Mouse (Mus musculus) layer of hippocampus, postnatal 14 days (tissue): ENCODE measurements around the gene Mfsd1. TPM values are rescaled to one million over a fixed set of nuclear protein-coding genes. Genes with fewer than 3 reads are reported as not detected.
A peak's percentile ranks its signal among the peaks of the same experiment; 100 is the strongest.

Experiments
- DNase-seq, 2 experiments: peaks; one replicate each; pipeline ENCODE4 v3.0.0; 2021 to 2022; ENCODE audit warnings: low spot score in 2 of 2, mixed read lengths in 1 of 2
- long read RNA-seq, 2 experiments: library from polyadenylated mRNA; stranded (forward); transcript quantifications; one replicate each; pipeline ENCODE4 v2.0.0; 2021
- total RNA-seq, 2 experiments: library from RNA; stranded (reverse); gene quantifications; 2 replicates each; pipeline ENCODE4 v1.2.3; 2021

Gene Mfsd1
- total RNA-seq: 10 to 100 TPM; 45.7 to 50.1 TPM
- long read RNA-seq, experiment 1, transcript Mfsd1-201 (16 exons, 3,011 nt): major isoform, 33 of 42 reads
- long read RNA-seq, experiment 1, partial matches to known transcripts: 2 of 42 reads
- long read RNA-seq, experiment 1, other reads (novel, unspliced or antisense): 7 of 42 reads
- long read RNA-seq, experiment 2, transcript Mfsd1-201 (16 exons, 3,011 nt): major isoform, 58 of 70 reads
- long read RNA-seq, experiment 2, partial matches to known transcripts: 2 of 70 reads
- long read RNA-seq, experiment 2, other reads (novel, unspliced or antisense): 10 of 70 reads

GRCm38 (mm10) chr3:67582273-67583124 is at the start of gene Mfsd1:
Gene Mfsd1 (plus strand): TSS chr3:67582741.
- DNase-seq: peak; percentile 83 to 89

DNA sequence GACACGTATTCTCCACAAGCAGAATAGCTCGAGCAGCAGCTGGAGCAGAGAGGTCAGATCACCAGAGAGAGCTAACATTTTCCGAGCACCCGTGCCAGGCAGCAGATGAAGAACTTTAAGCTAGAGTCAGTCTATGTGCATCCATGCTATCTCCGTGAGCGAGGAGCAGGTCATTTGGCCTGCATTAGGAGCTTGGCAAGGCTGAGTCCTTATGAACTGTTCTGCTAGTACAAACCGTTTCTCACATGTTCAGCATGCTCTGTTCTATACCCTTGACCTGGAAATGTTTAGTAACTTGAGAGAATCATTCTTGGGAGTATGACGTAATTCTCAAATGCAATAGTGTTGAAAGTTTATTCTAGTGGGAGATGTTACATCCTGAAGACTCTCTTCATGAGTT is 38.9 kb upstream of the Mfsd1 start:
- DNase-seq: no peak

- DNase-seq: no peak
These were observed 31.3 kb upstream of the Mfsd1 start for GRCm38 (mm10) chr3:67551193-67551592.

DNA sequence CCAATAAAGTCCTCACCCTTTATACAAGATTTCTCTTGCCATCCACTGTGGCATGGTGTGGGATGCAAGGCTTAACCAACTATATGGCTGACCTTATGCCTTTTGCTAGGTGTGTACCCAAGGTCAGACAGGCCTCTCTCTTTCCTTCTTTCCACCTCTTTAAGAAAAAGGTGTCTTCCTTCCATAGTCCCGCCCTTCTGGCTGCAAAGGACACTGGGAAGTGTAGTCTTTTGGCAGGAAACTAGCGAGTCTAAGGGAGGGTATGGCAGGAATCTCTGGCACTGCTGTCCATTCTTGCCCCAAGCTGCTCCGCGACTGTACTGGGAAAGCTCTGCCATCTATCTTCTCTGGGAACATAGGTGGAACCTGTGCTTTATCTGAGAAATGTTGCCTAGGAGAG is 29.3 kb upstream of the Mfsd1 start:
- DNase-seq: no peak

- DNase-seq: no peak
These were observed 28.6 kb upstream of the Mfsd1 start for GRCm38 (mm10) chr3:67553927-67554448.

DNA sequence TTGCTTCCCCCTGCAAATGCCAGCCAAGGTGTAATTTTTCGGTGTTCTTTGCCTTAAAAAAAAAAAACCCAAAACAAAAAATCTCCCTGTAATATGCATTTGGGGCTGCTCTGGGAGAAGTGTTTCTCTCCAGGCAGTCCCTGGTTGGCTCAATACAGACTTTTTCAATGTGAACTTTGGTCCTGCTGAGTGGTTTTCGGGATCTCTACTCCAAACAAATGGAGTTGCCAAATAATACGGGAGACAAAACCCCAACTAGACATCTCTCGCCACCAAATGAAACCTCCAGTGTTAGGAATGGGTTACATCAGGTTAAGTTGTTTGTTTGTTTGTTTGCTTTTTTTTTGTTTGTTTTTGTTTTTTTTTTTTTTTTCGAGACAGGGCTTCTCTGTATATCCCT is 27.3 kb upstream of the Mfsd1 start:
- DNase-seq: no peak

DNA sequence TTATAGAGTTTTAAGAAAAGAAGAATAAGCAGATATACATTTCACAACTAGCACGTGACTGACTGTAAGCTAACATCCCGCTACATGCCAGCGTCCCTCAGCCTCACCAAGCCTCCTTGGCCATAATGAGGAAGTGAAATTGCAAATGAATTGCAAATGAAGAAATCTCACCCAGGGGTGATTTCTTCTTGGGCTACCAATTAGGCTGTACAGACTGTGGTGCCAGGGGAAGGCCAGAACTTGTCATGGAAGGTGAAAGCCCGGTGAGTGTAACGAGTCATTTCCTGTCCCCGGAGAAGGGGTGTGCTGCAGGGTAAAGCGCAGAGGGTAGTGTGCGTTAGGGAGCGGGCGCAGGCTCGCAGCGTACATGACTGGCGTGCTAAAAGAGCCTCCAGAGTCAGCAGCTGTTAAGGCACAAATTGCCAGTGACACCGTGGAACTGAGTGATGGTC is 25.3 kb upstream of the Mfsd1 start:
- DNase-seq: no peak

DNA sequence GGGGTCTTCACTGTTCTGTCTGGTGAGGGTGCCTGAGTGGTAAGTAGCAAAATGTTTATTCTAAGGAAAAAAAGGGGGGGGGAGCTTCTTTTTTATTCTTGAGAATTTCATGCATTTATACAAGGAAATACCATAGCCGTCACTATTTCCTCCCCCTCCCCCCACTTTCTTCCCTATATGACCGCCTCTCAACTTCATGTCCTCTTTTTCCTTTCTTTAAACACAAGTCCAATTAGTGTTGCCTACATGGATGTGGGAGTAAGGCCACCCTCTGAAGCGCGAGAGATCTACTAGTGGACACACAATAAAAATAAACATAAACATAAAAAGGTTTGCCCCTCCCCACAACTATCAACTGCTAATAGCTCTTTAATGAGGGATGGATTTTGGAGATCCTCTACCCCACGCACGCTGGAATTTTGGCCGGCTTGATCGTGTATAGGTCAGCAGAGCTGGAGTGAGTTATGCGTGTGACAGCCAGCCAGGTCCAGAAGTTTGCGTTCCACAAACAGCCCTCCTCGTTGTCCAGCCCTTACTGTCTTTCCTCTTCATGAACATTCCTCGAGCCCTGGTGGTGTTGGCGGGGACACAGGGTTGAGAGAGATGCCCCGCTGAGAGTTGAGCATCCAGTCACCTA is 24.7 kb upstream of the Mfsd1 start:
- DNase-seq: no peak

- peak in 1 of 2 experiments; percentile 50 for DNase-seq
These were observed 17.7 kb upstream of the Mfsd1 start for GRCm38 (mm10) chr3:67564731-67565357.

GRCm38 (mm10) chr3:67565540-67566227 is 16.9 kb upstream of the Mfsd1 start:
- no peak for DNase-seq

GRCm38 (mm10) chr3:67568015-67568618 is 14.4 kb upstream of the Mfsd1 start:
- DNase-seq: peak; percentile 81 to 84

DNA sequence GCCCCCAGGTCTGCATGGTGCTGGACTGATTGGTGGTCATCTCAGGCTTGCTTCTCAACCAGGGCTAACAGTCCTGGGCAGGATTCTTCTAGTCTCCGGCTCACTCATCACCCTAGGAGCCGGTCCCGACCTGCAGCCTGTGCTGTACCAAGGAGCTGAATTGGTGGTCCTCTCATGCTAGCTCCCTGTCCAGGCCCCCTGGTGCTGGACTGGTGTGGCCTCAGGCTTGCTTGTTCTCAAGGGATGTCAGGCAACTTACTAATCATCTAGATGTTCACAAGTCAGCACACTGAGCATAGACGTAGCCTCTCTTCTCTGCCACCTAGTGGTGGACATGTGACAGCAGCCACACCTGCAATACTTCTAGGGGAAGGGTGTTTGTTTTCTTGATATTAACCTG is 9.6 kb upstream of the Mfsd1 start:
- DNase-seq: peak in 1 of 2 experiments; percentile 28

DNA sequence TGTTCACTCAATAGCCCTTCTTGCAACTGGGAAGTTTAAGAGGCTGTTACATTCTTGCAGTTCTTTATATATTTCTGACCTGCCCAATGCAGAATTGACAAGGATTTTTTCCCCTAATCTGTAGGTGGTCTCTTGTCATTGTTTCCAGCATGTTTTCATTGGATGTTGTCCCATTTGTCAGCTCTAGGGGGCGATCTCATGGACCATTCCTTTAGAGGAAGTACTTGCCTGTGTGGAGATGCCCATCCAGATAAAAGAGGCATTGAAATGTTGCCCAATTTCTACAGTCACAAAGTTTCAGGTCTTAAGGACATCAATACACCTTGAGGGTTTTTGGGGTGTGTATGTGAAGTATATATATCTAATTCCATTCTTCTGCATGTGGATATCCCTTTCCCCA is 9.0 kb upstream of the Mfsd1 start:
- no peak for DNase-seq

GRCm38 (mm10) chr3:67576248-67576647 is 6.3 kb upstream of the Mfsd1 start:
- no peak for DNase-seq

- DNase-seq: no peak
These were observed 5.8 kb upstream of the Mfsd1 start for GRCm38 (mm10) chr3:67576724-67577123.

GRCm38 (mm10) chr3:67583125-67583845 is 744 bp downstream of the Mfsd1 start:
- DNase-seq: no peak

- no peak for DNase-seq
These were observed 1.3 kb downstream of the Mfsd1 start for GRCm38 (mm10) chr3:67583846-67584186.

DNA sequence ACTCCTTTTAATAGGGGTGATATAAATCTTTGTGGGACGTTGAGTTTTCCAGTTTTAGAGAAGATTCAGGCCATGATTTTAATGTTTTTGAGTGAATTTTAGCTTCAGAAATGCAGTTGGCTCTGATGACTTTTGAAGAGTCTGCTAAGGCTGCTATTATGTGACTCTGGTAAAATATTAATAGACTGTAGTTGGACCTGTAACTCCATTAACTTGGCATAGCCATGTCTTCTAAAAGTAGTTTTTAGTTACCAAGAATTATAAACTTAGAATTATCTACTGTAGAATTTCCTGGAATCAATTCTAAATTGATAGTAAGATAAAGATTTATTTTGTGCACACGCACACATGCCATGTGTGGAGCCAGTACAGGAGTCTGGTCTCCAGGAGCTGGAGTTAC is 4.0 kb downstream of the Mfsd1 start:
- no peak for DNase-seq

GRCm38 (mm10) chr3:67587430-67587829 is 4.9 kb downstream of the Mfsd1 start:
- peak in 1 of 2 experiments; percentile 16 for DNase-seq
